Mouse (Mus musculus): ENCODE data around the gene Gm36079.
"Not testable (repeated sequence)": the region's sequence is repeated elsewhere in the genome, so short reads cannot be mapped to it uniquely, and the experiment has no call there.

Gene Gm36079

GRCm38 (mm10) chr13:120026911-120027310, at the start of gene Gm36079:
Gene Gm36079 (minus strand): TSS chr13:120027011.
- not testable (repeated sequence) for DNase-seq

- not testable (repeated sequence) for DNase-seq
Measured at GRCm38 (mm10) chr13:120070878-120071277, 44.1 kb upstream of the Gm36079 start.

GRCm38 (mm10) chr13:120070012-120070598, 43.3 kb upstream of the Gm36079 start:
- DNase-seq = not testable (repeated sequence)

- DNase-seq = not testable (repeated sequence)
Measured at GRCm38 (mm10) chr13:120063439-120064089, 36.8 kb upstream of the Gm36079 start.

GRCm38 (mm10) chr13:120062903-120063302, 36.1 kb upstream of the Gm36079 start:
- DNase-seq = not testable (repeated sequence)

- DNase-seq = not testable (repeated sequence)
Measured at GRCm38 (mm10) chr13:120052085-120052484, 25.3 kb upstream of the Gm36079 start, which contains the start of gene Gm21188. Gene Gm21188 (minus strand): TSS chr13:120052194.

- DNase-seq = not testable (repeated sequence)
Measured at GRCm38 (mm10) chr13:120048608-120049007, 21.8 kb upstream of the Gm36079 start.

GRCm38 (mm10) chr13:120048186-120048585, 21.4 kb upstream of the Gm36079 start:
- not testable (repeated sequence) for DNase-seq

- not testable (repeated sequence) for DNase-seq
Measured at GRCm38 (mm10) chr13:120046422-120047209, 19.8 kb upstream of the Gm36079 start.

GRCm38 (mm10) chr13:120041145-120041544, 14.3 kb upstream of the Gm36079 start:
- peak in 1 of 2 experiments; percentile 51 for DNase-seq

- not testable (repeated sequence) for DNase-seq
Measured at GRCm38 (mm10) chr13:120037881-120038280, 11.1 kb upstream of the Gm36079 start.

GRCm38 (mm10) chr13:120036577-120037115, 9.8 kb upstream of the Gm36079 start:
- DNase-seq = peak in 1 of 2 experiments; percentile 4

GRCm38 (mm10) chr13:120035151-120035550, 8.3 kb upstream of the Gm36079 start:
- DNase-seq = peak; percentile 8 to 41

GRCm38 (mm10) chr13:120034637-120035036, 7.8 kb upstream of the Gm36079 start:
- DNase-seq = not testable (repeated sequence)

GRCm38 (mm10) chr13:120033516-120034190, 6.8 kb upstream of the Gm36079 start:
- peak; percentile 31 to 40 for DNase-seq

GRCm38 (mm10) chr13:120031676-120032075, 4.9 kb upstream of the Gm36079 start:
- DNase-seq = peak in 1 of 2 experiments; percentile 47

- DNase-seq = not testable (repeated sequence)
Measured at GRCm38 (mm10) chr13:120027368-120027767, 557 bp upstream of the Gm36079 start.

- peak in 1 of 2 experiments; percentile 5 for DNase-seq
Measured at GRCm38 (mm10) chr13:120026373-120026772, 438 bp downstream of the Gm36079 start.

- DNase-seq = peak; percentile 9 to 26
Measured at GRCm38 (mm10) chr13:120025576-120025975, 1.2 kb downstream of the Gm36079 start.

- not testable (repeated sequence) for DNase-seq
Measured at GRCm38 (mm10) chr13:120025004-120025403, 1.8 kb downstream of the Gm36079 start.

GRCm38 (mm10) chr13:120024581-120024980, 2.2 kb downstream of the Gm36079 start:
- not testable (repeated sequence) for DNase-seq

- peak in 1 of 2 experiments; percentile 8 for DNase-seq
Measured at GRCm38 (mm10) chr13:120021477-120021876, 5.3 kb downstream of the Gm36079 start.

Data from cerebellum, postnatal 25 days (tissue).